Mouse (Mus musculus): ENCODE measurements around the gene Blzf1.

Gene Blzf1

GRCm38 (mm10) chr1:164307124-164307751 is at the start of gene Blzf1:
Blzf1 (minus strand) TSS chr1:164307489.
- ATAC-seq (ENCODE audit: low TSS enrichment): peak; percentile 99

DNA sequence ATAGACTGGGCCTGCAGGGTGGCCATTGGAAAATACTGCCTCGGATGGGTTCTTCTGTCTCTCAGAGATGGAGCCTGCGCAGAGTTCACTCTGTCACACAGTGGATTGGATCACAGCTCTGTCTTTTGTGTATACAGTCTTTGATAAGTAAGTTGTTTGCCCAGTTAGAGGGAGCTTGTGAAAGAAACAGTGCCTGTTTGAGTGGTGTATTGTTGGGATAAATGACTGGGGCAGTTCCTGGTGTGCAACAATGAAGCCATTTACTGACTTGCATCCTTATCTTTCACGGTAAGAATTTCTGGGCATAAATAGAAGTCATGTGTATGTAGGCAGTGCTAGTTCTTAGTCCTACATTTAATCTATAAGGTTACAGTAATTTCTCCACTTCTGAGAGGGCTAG is 46.2 kb upstream of the Blzf1 start:
- ATAC-seq (ENCODE audit: low TSS enrichment): peak; percentile 23; the same call in 1 of the 2 replicates

DNA sequence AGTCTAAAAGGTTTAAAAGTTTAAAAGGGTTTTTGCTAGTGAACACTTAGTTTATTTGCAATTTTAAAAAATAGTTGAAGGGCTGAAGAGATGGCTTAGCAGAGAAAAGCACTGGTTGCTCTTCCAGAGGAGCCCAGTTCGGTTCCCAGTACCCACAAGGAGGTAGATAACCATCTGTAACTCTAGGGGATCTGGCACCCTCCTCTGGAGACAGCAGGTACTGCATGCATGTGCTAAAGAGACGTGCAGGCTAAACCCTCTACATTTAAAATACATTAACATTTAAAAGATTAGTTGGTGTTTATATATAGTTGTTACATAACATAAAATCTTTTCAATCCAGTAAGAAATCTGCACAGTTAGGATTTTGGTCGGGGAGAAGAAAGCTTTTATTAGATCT is 34.9 kb upstream of the Blzf1 start:
- no peak for ATAC-seq (ENCODE audit: low TSS enrichment)

GRCm38 (mm10) chr1:164335846-164336245 is 28.6 kb upstream of the Blzf1 start:
- ATAC-seq (ENCODE audit: low TSS enrichment): peak; percentile 60

- ATAC-seq (ENCODE audit: low TSS enrichment): no peak
Measured at GRCm38 (mm10) chr1:164335435-164335834, 28.1 kb upstream of the Blzf1 start.

DNA sequence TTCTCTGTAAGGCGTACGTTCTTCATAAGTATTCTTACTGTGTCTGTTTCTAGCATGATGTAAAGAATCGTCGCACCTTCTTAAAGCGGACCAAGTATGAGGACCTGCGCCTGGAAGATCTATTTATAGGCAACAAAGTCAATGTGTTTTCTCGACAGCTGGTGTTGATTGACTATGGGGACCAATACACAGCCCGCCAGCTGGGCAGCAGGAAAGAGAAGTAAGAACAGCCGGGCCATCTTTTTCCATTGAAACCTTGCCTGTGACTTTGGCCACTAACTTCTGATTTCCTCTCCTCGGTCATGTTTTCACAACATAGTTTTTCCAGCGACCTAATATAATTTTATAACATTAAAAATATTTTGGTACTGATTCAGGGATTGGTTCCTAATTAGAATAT is 25.3 kb upstream of the Blzf1 start:
- no peak for ATAC-seq (ENCODE audit: low TSS enrichment)

- no peak for ATAC-seq (ENCODE audit: low TSS enrichment)
Measured at GRCm38 (mm10) chr1:164327764-164328163, 20.5 kb upstream of the Blzf1 start.

GRCm38 (mm10) chr1:164326600-164327155 is 19.4 kb upstream of the Blzf1 start:
- ATAC-seq (ENCODE audit: low TSS enrichment): peak; percentile 95

DNA sequence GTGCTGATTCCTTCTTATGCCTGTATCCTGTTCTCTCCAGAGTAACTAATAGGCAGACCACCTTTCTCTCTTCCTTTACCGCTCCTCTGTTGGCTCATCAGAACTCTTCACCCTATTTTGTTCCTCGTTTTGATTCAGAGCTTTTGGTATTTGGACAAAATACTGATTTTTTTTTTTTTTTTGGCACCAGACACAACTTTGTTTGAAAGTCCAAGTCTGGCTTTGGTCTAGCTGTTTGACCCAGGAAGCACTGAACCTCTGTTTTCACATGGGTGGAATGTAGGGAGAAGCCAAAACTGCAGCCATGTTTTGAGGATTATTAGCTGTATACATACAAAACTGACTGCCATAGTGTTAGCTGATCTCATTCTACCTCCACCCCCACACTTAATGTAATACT is 17.6 kb upstream of the Blzf1 start:
- no peak for ATAC-seq (ENCODE audit: low TSS enrichment)

DNA sequence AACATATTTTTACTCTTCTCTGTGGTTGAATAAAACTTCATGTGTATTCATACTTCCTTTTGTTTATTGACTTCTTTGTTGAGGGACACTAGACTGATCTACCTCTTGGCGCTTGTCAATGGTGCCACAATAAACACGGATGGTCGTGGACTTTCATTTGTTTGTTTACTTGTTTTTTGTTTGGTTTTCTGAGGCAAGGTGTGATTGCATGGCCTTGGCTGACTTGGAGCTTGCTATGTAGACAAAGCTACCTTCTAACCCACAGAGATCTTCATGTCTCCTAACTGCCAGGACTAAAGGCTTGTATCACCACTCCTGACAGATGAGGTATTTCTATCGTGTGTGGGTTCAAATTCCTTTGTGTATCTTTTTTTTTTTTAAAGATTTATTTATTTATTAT is 16.9 kb upstream of the Blzf1 start:
- ATAC-seq (ENCODE audit: low TSS enrichment): no peak

DNA sequence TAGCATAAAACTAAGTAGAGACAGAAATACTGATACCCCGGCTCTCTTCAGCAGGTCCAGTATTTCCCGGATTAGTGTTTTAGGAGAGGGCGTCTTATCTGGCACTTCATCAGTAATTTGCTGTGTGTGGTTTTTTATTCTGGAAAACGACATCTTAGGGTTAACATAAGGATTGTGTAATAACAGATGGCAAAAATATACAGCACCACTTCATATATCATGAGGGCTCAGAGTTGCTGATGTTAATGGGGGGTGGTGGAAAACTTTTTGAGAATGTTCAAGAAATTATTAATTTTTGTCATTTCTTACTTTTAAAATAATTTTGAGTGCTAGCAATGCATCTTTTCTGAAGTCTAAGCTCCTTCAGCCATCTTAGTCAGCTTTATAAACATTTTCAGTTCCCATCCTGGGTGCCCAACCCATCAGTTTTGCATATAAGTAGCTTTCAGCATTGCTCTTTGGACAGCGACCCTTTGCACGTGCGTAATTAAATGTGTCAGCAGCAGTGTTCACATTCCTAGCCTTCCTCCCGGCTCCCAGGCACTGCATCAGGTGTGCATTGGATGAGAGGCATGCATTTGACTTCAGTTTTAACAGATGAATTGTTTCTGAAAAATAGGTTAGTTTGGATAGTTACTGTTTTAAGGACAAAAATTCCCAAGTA is 15.8 kb upstream of the Blzf1 start:
- no peak for ATAC-seq (ENCODE audit: low TSS enrichment)

GRCm38 (mm10) chr1:164321408-164321807 is 14.1 kb upstream of the Blzf1 start:
- no peak for ATAC-seq (ENCODE audit: low TSS enrichment)

DNA sequence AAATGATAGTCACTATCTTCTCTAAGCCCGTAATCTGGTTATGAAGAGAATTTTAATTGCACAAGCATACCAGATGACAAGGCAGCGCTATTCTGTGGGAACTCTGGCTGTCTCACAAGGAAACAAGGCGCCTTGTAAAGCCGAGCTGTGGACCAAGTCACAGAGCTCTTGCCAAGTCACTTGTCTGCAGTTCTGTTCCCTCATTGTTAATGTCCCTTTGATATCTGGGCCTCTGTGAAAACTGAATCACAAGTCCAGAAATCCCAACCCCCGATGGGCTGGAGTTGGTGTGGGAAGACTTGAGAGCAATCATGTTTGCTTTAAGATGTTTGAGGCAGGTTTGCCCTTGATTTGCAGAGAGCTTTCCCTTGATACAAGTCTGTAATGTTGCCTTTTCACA is 13.4 kb upstream of the Blzf1 start:
- no peak for ATAC-seq (ENCODE audit: low TSS enrichment)

DNA sequence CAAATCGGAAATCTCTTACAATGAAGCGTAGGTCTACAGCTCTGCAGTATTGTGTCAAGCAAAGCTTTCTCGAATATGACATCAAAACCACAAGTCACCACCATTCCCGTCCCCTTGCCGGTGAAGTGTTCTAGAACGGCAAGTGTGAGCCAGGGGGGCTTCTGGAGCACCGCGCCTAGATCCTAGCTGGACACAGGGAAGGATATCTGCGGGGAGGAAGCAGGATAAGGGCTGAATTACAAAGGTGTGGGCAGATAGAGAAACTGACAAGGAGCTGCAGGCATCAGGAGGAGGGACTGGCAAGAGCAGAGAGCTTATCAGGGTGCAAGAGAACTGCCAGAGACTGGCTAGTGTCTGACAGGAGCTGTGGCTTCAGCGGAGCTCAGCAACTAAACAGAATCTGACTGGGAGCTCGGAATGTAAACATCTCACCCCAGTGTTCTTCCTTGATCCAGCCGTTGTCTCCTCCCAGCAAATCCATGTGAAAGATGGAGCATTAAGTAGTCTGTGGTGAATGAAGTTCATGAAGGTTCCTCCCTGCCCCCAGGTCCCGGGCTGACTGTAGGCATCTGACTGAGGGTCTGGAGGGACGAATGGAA is 12.4 kb upstream of the Blzf1 start:
- peak; percentile 32; the same call in 1 of the 2 replicates for ATAC-seq (ENCODE audit: low TSS enrichment)

GRCm38 (mm10) chr1:164318474-164318873 is 11.2 kb upstream of the Blzf1 start:
- ATAC-seq (ENCODE audit: low TSS enrichment): no peak

DNA sequence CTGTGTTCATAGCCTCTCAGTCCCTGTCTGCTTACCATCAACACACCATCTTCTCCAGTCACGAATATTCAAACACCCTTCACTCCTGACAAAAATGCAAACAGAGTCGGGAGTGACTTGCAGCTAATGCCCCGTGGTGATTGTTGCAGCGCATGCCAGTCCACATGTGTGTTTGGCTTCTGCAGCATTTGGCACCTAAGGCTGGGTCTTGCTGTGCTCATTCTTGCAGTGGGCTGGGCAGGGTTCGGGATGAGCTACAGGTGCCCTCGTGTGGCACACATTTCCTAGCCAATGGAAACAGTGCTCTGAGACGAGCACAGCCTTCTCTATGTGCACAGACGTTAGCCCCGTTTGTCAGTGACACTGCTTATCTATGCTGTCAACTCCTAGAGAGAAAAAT is 10.0 kb upstream of the Blzf1 start:
- ATAC-seq (ENCODE audit: low TSS enrichment): no peak

DNA sequence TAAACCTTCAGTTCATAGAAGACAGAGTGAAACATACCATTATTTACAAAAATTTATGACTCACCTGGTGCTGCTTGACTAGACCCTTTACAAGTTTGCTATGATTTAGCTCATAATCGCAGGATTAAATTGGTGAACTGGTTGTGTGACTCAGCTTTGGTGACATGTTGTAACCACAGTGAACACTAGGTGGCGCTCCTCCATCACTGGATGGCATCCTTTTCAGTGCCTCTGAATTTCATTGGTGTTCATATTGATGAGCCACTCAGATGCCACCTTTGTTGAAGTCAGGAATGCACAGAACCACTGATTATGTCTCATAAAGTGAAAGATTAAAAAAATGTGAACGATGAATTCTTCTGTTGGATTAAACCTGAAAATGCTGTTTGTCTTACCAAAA is 9.4 kb upstream of the Blzf1 start:
- ATAC-seq (ENCODE audit: low TSS enrichment): peak; percentile 80

DNA sequence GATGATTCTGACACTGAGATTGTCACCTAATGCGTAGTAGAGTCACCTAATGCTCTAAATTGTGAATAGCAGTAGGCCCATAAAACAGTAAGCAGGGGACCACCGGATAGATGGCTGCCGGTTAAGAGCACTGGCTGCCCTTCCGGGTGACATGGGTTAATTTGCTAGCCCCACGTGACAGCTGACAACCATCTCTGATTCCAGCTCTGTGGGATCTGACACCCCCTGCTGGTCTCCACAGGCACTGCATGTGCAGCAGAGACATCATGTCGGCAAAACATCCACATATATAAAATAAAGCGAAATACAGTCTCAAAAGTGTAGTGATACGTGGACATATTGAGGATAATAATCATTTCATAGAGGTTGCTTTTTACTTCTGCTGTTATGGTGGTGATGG is 8.0 kb upstream of the Blzf1 start:
- ATAC-seq (ENCODE audit: low TSS enrichment): no peak

GRCm38 (mm10) chr1:164314085-164314484 is 6.8 kb upstream of the Blzf1 start:
- ATAC-seq (ENCODE audit: low TSS enrichment): no peak

GRCm38 (mm10) chr1:164307922-164308321 is 633 bp upstream of the Blzf1 start:
- ATAC-seq (ENCODE audit: low TSS enrichment): 0 out of 2 replicates have a peak, but pooled peaks have one; percentile 3

DNA sequence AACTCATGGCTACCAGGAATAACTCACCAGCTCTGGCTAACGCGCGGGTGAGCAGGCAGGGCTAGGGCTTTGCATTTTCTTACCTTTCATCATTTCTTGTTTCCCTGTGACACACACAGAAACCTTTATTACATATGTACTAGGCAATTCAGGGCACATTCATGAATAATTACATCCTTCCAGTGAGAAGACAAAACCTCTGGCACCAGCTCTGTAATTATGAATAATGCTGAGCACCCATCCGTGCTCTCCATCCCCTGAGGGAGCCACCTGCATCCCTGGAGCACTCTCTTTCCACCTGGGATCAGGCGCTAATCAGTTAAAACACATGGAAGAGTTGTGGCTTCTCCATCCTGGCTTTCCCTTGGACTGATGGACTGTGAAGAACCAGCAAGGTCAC is 3.5 kb downstream of the Blzf1 start, which contains the start of gene Nme7:
Gene Nme7, plus strand, starts transcription at position 301 of the 400 bp plus-strand sequence.
- ATAC-seq (ENCODE audit: low TSS enrichment): no peak

GRCm38 (mm10) chr1:164301949-164302348 is 5.3 kb downstream of the Blzf1 start:
- no peak for ATAC-seq (ENCODE audit: low TSS enrichment)

DNA sequence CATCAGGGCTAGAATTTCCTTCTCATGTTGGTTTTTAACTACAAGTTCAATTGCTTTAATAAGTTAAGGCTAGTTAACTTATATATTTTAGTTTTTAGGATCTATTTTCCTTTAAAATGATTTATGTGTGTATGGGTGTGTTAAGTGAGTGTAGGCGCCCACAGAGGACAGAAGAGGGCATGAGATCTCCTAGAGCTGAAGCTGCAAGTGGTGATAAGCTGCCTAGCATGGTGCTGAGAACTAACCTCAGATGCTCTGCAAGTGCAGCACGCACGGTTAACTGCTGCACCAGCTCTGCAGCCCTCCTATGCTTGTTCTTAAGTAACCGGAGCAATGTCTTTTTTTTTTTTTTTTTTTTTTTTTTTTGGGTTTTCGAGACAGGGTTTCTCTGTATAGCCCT is 10.8 kb downstream of the Blzf1 start:
- ATAC-seq (ENCODE audit: low TSS enrichment): no peak
